Mouse (Mus musculus) liver, postnatal 0 days (tissue): ENCODE measurements around the gene Pkn3. TPM values are rescaled to one million over a fixed set of nuclear protein-coding genes. Genes with fewer than 3 reads are reported as not detected.

Experiments
- ATAC-seq: fragments of 200-750 bp; cut with Nextera tagmentation; 2 replicates; pipeline ENCODE4 v1.8.0; 2017; ENCODE audit warnings: mild to moderate bottlenecking, moderate library complexity
- DNase-seq: peaks from one replicate; pipeline ENCODE4 v3.0.0-alpha.2; 2016
- H3K27ac ChIP-seq: fragments of 300-500 bp; sonication (generic); 2 replicates; pipeline ENCODE4 v1.5.1; 2014; ENCODE audit warnings: antibody characterized with exemption, moderate library complexity, mild to moderate bottlenecking, low read depth
- H3K27me3 ChIP-seq: fragments of 300-500 bp; sonication (generic); 2 replicates; pipeline ENCODE4 v1.6.1; 2014; ENCODE audit warnings: low read length, control low read depth, mixed read lengths; ENCODE audit not compliant: insufficient read depth
- H3K36me3 ChIP-seq: fragments of 300-500 bp; sonication (generic); replicated peaks from 2 replicates; pipeline ENCODE4 v1.6.1; 2014; ENCODE audit warnings: mild to moderate bottlenecking, control low read depth, low read length, moderate library complexity, mixed read lengths; ENCODE audit not compliant: insufficient read depth
- H3K4me1 ChIP-seq: fragments of 300-500 bp; sonication (generic); 2 replicates; pipeline ENCODE4 v1.6.1; 2014; ENCODE audit warnings: antibody characterized with exemption, mild to moderate bottlenecking, control low read depth; ENCODE audit not compliant: insufficient read depth
- H3K4me2 ChIP-seq: fragments of 300-500 bp; sonication (generic); 2 replicates; pipeline ENCODE4 v1.6.1; 2014; ENCODE audit warnings: low read depth, mild to moderate bottlenecking, low read length, moderate library complexity, mixed read lengths
- H3K4me3 ChIP-seq: fragments of 300-500 bp; sonication (generic); 2 replicates; pipeline ENCODE4 v1.5.1; 2014; ENCODE audit warnings: low read depth, low read length
- H3K9ac ChIP-seq: fragments of 300-500 bp; sonication (generic); replicated peaks from 2 replicates; pipeline ENCODE4 v1.6.1; 2014; ENCODE audit warnings: mild to moderate bottlenecking, moderate library complexity
- H3K9me3 ChIP-seq: fragments of 300-500 bp; sonication (generic); 2 replicates; pipeline ENCODE4 v1.6.1; 2016; ENCODE audit warnings: mild to moderate bottlenecking, control low read depth, low read length, mixed read lengths
- CTCF ChIP-seq: sonication (generic); IDR thresholded peaks from 2 replicates; pipeline ENCODE4 v1.5.1; 2016; ENCODE audit warnings: antibody characterized with exemption, low read depth
- EP300 ChIP-seq: IDR thresholded peaks from 2 replicates; pipeline ENCODE4 v1.6.1; 2016; ENCODE audit warnings: antibody characterized with exemption, low read depth, mild to moderate bottlenecking
- WGBS: fragments of 180-500 bp; shearing (Covaris S2); extraction: QIAGEN DNeasy Blood & Tissue Kit; methylation state at CpG from one replicate; pipeline ENCODE4 v1.1.7; 2014; ENCODE audit not compliant: insufficient replicate concordance; 5-methylcytosine and 5-hydroxymethylcytosine counted together
- polyA plus RNA-seq: library from polyadenylated mRNA; unstranded; fragments of >200 nt; fragmentation: Nextera tagmentation; extraction: Ambion mirVana; gene quantifications from 2 replicates; pipeline ENCODE4 v1.2.1, GENCODE M21; 2015

Pkn3 gene
- polyA plus RNA-seq, 1 experiment from 2014 or later = 0.75 TPM

DNA sequence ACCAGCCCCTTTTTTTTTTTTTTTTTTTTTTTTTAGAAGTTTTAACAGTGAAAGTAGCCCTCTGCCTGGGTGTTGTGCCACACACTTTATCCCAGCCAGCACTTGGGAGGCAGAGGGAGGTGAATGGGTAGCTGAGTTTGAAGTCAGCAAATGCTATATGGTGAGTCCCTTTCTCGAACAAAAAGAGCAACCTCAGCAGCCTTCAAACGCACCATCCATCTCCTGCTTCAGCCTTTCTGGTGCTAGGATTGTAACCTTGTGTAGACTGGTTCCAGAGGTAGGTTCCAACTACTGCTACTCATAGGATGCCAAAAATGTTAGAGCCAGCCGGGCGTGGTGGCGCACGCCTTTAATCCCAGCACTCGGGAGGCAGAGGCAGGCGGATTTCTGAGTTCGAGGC lies 1.0 kb upstream of the Pkn3 start:
- Histone ChIP-seq H3K27ac (no peak overlapping the region), H3K27me3 (no peaks in the 10 kb centered on the region), H3K9me3 (no peaks in the 10 kb centered on the region), H3K4me3 (no peak overlapping the region), H3K4me2 (no peak overlapping the region), H3K4me1 (peaks cover 8% of the 10 kb centered on the region), H3K36me3 (peaks cover 7% of the 10 kb centered on the region; the same call in 1 of the 2 replicates), H3K9ac (no peak overlapping the region)
- TF ChIP-seq EP300 = no peak
- no peak for TF ChIP-seq CTCF
- 88% methylated on average over 8 of the region's 9 CpGs for WGBS
- ATAC-seq (no peak), DNase-seq (no peak)

DNA sequence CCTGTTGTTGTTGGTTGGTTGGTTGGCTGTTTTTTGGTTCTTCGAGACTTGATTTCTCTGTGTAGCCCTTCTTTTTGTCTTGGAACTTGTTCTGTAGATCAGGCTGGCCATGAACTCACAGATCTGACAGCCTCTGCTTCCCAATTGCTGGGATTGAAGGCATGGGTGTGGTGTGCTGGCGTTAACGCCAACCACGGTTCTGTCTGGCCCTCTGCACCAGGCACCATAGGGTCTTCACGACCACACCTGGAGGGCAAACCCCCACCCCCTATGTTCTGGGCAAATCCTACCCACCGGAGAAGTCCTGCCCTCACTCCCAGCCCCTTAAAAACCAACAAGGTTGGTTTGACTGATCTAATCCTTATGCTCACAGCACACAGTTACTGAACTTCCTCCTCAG lies 525 bp upstream of the Pkn3 start:
- DNase-seq (no peak), ATAC-seq (peak; percentile 7)
- peaks cover 7% of the 10 kb centered on the region; the same call in 1 of the 2 replicates for H3K36me3 ChIP-seq
- no peak overlapping the region; the same call in 1 of the 2 replicates for H3K27ac ChIP-seq
- no peak overlapping the region for H3K9ac ChIP-seq
- H3K4me1 ChIP-seq = peaks cover 8% of the 10 kb centered on the region
- H3K4me3 ChIP-seq = peak overlapping the region; percentile 74
- no peak for TF ChIP-seq CTCF
- no peak for TF ChIP-seq EP300
- no peaks in the 10 kb centered on the region for H3K9me3 ChIP-seq
- WGBS = 55% methylated on average over 6 of the region's 6 CpGs
- no peaks in the 10 kb centered on the region for H3K27me3 ChIP-seq
- peak overlapping the region; percentile 100 for H3K4me2 ChIP-seq

DNA sequence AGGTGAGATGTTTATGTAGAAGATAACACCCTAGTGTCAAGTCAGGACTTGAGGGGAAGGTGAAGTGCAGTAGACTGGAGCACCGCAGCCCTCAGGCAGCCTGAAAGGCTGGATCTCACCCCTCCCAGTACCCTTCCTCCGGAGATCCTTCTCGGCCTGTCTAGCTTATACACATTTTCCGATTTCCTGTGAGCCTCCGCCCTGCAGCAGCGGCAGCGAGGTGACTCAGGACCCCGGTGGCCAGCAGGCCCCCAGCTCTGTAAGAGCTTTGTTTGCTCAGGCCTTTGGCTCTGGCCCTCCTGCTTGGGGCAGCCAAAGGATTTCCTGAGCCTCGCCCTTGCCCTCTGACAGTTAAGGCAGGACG lies 847 bp downstream of the Pkn3 start:
- H3K36me3 ChIP-seq = peaks cover 3% of the 10 kb centered on the region; the same call in 1 of the 2 replicates
- peak overlapping the region; percentile 74; the same call in 1 of the 2 replicates for H3K4me3 ChIP-seq
- no peaks in the 10 kb centered on the region for H3K9me3 ChIP-seq
- ATAC-seq = peak; percentile 18
- H3K4me2 ChIP-seq = peak overlapping the region; percentile 100
- no peak overlapping the region for H3K9ac ChIP-seq
- DNase-seq = no peak
- 0 out of 2 replicates have a peak overlapping the region, but pooled peaks have one; percentile 11 for H3K27ac ChIP-seq
- H3K27me3 ChIP-seq = no peaks in the 10 kb centered on the region
- WGBS = 18% methylated on average over 10 of the region's 10 CpGs
- no peak for TF ChIP-seq EP300
- TF ChIP-seq CTCF = no peak
- H3K4me1 ChIP-seq = peaks cover 8% of the 10 kb centered on the region

DNA sequence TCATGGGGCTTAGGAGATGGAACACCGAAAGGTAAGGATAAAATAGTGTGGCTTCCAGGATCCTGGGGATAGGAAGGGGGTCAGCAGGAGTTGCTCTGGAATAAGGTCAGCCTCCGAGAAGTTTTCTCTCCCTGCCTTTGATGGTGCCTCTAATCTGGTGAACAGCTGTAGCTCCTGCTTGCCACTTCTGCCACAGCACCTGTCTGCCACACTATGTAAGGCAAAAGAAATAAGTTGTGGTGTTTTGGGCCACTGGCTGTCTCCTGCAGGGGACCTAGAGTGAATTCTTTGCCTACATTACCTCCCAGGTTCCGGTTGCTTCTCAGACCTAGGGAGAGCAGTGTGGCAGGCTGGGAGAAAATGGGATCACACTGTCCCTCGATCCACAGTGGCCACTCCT lies 1.3 kb downstream of the Pkn3 start:
- Histone ChIP-seq H3K4me1 (peaks cover 8% of the 10 kb centered on the region), H3K9me3 (no peaks in the 10 kb centered on the region), H3K4me2 (no peak overlapping the region), H3K4me3 (no peak overlapping the region), H3K27ac (no peak overlapping the region), H3K9ac (no peak overlapping the region), H3K36me3 (0 out of 2 replicates have a peak, but pooled peaks cover 2% of the 10 kb centered on the region), H3K27me3 (no peaks in the 10 kb centered on the region)
- no peak for TF ChIP-seq CTCF
- TF ChIP-seq EP300 = no peak
- DNase-seq = no peak
- ATAC-seq = no peak
- WGBS = 78% methylated on average over 4 of the region's 4 CpGs

DNA sequence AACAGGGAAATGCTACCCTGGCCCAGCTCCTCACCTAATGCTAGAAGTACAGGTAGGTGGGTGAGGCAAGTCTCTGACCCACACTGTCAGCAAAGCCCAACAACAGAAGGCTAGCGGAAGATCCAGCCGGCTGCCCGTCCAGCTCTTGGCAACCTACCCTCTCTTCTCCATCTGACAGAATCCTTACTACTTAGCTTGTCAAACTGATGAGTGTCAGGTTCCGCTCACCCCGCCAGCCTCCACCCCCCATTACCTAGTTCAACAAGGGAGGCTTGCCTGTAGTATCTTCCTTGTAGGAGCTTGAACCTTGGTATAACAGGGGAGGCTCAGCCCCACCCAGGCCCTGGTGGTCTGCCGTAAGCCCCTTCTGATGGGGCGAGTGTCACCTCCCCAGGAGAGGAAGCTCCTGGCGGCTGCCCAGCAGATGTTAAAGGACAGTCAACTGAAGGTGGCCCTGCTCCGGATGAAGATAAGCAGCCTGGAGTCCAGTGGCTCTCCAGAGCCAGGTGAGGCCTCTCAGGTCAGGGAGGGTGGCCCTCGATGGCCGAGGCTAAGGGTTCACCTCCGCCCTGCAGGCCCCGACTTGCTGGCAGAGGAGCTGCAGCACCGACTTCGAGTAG lies 2.8 kb downstream of the Pkn3 start:
- Histone ChIP-seq H3K36me3 (no peaks in the 10 kb centered on the region), H3K9ac (no peak overlapping the region), H3K4me1 (peaks cover 8% of the 10 kb centered on the region), H3K9me3 (no peaks in the 10 kb centered on the region), H3K27ac (no peak overlapping the region), H3K4me2 (no peak overlapping the region), H3K27me3 (no peaks in the 10 kb centered on the region), H3K4me3 (no peak overlapping the region)
- TF ChIP-seq CTCF = no peak
- no peak for TF ChIP-seq EP300
- WGBS = 90% methylated on average over 15 of the region's 15 CpGs
- DNase-seq (no peak), ATAC-seq (no peak)

DNA sequence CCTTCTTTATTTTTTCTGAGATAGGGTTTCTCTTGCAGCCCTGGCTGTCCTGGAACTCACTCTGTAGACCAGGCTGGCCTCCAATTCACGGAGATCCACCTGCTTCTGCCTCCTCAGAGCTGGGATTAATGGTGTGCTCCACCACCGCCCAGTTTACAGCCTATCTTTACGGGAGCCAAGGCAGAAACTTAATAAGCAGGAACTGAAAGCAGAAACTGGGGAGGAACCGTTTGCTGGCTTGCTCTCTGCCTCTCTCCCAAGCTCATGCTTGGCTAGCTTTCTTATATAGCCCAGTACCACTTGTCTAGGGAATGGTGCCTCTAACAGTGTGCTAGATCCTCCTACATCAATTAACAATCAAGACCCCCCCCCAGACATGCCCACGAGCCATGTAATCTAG lies 6.6 kb downstream of the Pkn3 start:
- Histone ChIP-seq H3K27ac (0 out of 2 replicates have a peak overlapping the region, but pooled peaks have one; percentile 16), H3K4me1 (no peaks in the 10 kb centered on the region), H3K4me3 (no peak overlapping the region), H3K9me3 (no peaks in the 10 kb centered on the region), H3K4me2 (0 out of 2 replicates have a peak overlapping the region, but pooled peaks have one; percentile 38), H3K27me3 (no peaks in the 10 kb centered on the region), H3K36me3 (no peaks in the 10 kb centered on the region), H3K9ac (no peak overlapping the region)
- DNase-seq = no peak
- 56% methylated on average over 5 of the region's 5 CpGs for WGBS
- ATAC-seq = no peak
- TF ChIP-seq EP300 (no peak), CTCF (no peak)

DNA sequence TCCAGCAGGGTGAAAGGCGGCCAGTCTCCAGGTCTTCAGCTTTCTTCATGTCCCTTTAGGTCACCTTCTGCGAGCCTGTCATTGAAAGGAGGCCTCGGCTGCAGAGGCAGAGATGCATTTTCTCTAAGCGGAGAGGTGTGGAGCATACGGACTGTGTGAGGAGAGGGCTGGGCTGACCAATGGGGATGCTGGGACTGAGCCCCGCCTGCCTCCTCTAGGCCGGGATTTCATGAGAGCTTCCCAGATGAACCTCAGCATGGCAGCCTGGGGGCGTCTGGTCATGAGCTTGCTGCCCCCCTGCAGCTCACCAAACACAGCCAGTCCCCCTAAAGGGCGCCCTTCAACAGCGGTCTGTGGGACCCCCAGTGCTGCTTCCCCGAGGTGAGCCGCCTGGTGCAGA lies 7.1 kb downstream of the Pkn3 start:
- Histone ChIP-seq H3K27me3 (no peaks in the 10 kb centered on the region), H3K4me1 (no peaks in the 10 kb centered on the region), H3K4me3 (no peak overlapping the region), H3K27ac (0 out of 2 replicates have a peak overlapping the region, but pooled peaks have one; percentile 16), H3K9ac (no peak overlapping the region), H3K4me2 (peak overlapping the region; percentile 38), H3K36me3 (no peaks in the 10 kb centered on the region), H3K9me3 (no peaks in the 10 kb centered on the region)
- no peak for DNase-seq
- peak; percentile 76 for ATAC-seq
- 57% methylated on average over 12 of the region's 12 CpGs for WGBS
- no peak for TF ChIP-seq EP300
